Mouse (Mus musculus): ENCODE data around the gene Chek1.
A peak's percentile ranks its signal among the peaks of the same experiment; 100 is the strongest.

Chek1 gene

GRCm38 (mm10) chr9:36727034-36727755 is at the start of gene Chek1:
Chek1 (minus strand) TSS chr9:36727065.
- peak; percentile 35 for DNase-seq (ENCODE audit: inconsistent ontology term)

- no peak for DNase-seq (ENCODE audit: inconsistent ontology term)
These were observed 42.2 kb upstream of the Chek1 start for GRCm38 (mm10) chr9:36769048-36769413.

DNA sequence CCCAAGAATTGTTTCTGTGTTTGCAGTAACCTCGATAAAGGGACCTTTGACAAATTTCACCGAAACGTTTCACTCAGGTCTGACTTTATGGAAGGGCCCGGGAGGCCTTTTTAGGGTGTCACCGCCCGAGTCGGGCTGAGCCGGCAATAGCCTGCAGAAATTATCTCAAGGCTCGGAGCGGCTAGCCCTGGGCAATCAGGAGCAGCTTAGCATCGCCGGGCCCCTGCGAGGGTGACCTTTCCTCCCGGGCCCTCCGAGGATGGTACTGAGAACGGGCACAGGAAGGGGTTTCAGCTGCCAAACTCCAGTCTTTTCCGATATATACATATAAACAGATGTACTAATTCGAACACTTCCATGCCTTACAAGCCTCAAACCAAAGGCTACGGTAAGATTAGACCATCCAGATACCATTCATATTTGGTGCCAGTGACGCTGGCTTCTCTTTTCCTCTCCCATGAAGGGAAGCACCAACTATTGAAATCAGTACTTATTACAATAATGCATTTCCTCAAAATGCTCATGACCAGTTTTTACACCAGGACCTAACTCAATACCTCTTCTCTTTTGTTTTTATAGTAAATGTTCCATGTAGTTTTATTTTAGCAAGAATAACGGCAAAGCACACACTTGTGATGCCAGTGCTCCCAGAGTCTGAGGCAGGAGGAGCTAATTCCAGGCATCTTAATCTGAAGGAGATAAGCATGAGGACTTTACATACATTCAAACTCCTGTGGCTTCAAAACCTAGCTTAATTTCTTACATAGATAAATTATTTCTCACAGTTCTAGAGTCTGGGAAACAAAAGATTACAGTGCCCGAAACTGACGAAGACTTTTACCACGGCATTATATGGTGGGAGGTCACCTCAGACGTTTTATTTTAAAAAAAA is 41.5 kb upstream of the Chek1 start:
- peak; percentile 11 for DNase-seq (ENCODE audit: inconsistent ontology term)

DNA sequence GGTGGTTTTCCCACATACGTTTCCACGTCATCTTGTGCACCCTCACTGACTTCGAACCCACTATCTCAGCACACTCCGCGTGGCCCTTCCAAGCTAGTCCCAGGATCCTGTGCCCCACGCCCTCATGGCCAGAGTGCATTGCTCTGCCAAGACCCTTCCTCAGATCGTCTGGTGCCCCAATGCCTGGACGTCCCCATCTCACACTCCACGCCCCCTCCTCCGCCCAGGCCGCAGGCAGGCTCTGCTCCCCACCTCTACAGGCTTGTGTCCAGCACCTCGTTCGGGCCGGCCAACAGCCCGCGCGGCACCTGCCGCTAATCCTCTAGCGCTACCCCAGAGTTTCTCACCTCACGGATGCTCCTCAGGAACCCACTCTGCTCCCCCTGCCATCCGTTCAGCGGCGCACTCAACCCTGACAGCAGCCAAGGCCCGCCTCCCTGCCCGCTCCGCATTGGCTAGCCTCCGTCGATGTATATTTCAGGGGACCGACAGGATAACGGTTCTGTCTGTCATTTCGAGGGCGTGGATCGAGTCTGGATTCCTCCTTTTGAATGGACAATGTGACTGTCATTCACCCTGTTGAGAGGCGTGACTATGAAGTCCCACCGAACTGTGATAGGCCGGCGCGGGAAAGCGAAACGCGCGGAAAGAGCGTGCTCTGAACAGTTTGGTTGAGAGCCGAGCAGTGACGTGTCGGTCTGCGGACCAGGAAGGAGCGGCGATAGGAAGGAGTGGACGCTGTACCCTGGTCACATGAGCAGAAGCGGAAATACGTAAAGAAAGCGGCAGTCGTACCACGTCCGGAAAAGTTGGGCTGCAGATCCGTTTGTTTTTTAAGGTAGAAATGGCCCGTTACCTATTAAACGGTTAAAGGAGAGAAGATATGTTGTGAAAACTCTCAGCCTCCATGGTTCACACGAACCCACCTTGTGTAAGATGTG is 40.6 kb upstream of the Chek1 start, which contains the start of gene Stt3a:
Gene Stt3a, minus strand, starts transcription at position 477 of the 941 bp plus-strand sequence.
- peak; percentile 99 for DNase-seq (ENCODE audit: inconsistent ontology term)

DNA sequence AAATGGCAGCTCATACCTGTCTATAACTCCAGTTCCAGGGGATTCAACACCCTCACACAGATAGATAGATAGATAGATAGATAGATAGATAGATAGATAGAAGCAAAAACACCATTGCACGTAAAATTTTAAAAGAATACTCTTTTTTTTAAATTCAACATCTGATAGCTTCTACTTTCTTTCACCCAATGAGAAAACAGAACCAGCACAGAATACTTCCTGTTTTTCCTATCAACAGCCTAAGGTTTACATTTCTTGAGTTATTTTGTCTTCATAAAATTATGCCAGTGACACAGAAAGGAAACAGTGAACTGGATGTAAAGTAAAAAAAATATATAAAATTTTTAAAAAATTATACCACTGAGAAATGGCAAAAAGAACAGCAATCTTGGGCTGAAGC is 37.5 kb upstream of the Chek1 start:
- no peak for DNase-seq (ENCODE audit: inconsistent ontology term)

GRCm38 (mm10) chr9:36726131-36727033 is 483 bp downstream of the Chek1 start:
- peak; percentile 87 for DNase-seq (ENCODE audit: inconsistent ontology term)

- no peak for DNase-seq (ENCODE audit: inconsistent ontology term)
These were observed 10.2 kb downstream of the Chek1 start for GRCm38 (mm10) chr9:36716624-36717023.

GRCm38 (mm10) chr9:36707304-36707703 is 19.6 kb downstream of the Chek1 start:
- no peak for DNase-seq (ENCODE audit: inconsistent ontology term)

GRCm38 (mm10) chr9:36705923-36706322 is 20.9 kb downstream of the Chek1 start:
- no peak for DNase-seq (ENCODE audit: inconsistent ontology term)

DNA sequence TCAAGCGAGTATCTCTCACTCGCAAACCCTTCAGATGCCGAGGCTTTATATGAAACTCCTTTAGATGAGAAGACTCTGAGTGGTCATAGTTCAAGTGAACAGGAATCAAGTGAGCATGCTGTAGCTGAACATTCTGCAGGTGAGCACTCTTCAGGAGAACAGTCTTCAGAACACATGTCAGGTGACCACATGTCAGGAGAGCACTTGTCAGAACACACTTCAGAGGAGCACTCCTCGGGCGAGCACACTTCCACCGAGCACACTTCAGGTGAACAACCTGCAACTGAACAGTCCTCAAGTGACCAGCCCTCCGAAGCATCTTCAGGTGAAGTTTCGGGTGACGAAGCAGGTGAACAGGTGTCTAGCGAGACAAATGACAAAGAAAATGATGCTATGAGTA is 32.6 kb downstream of the Chek1 start:
- DNase-seq (ENCODE audit: inconsistent ontology term) = no peak

- DNase-seq (ENCODE audit: inconsistent ontology term) = no peak
These were observed 33.9 kb downstream of the Chek1 start, which contains the start of gene Acrv1 for GRCm38 (mm10) chr9:36692920-36693319. Acrv1 (plus strand) TSS chr9:36693220.

GRCm38 (mm10) chr9:36687329-36687728 is 39.5 kb downstream of the Chek1 start:
- DNase-seq (ENCODE audit: inconsistent ontology term) = peak; percentile 6

GRCm38 (mm10) chr9:36681424-36681823 is 45.4 kb downstream of the Chek1 start:
- no peak for DNase-seq (ENCODE audit: inconsistent ontology term)
